Mouse (Mus musculus) hindbrain, postnatal 0 days (tissue): Measurements from ENCODE around the gene Lrrc18. TPM values are rescaled to one million over a fixed set of nuclear protein-coding genes. Genes with fewer than 3 reads are reported as not detected.

Experiments used
- ATAC-seq: fragments of 200-750 bp; cut with Nextera tagmentation; 2 replicates; pipeline ENCODE4 v1.8.0; 2017; ENCODE audit warnings: mild to moderate bottlenecking, moderate TSS enrichment, moderate library complexity
- DNase-seq: peaks from one replicate; pipeline ENCODE4 v3.0.0-alpha.2; 2015; ENCODE audit warnings: low spot score
- H3K27ac ChIP-seq: fragments of 300-500 bp; sonication (generic); 2 replicates; pipeline ENCODE4 v1.5.1; 2014; ENCODE audit warnings: mild to moderate bottlenecking
- H3K27me3 ChIP-seq: fragments of 300-500 bp; sonication (generic); 2 replicates; pipeline ENCODE4 v1.6.1; 2014; ENCODE audit warnings: low read length, mixed read lengths; ENCODE audit not compliant: insufficient read depth
- H3K36me3 ChIP-seq: fragments of 300-500 bp; sonication (generic); 2 replicates; pipeline ENCODE4 v1.6.1; 2014; ENCODE audit warnings: low read length, mixed read lengths; ENCODE audit not compliant: insufficient read depth
- H3K4me1 ChIP-seq: fragments of 300-500 bp; sonication (generic); 2 replicates; pipeline ENCODE4 v1.6.1; 2014; ENCODE audit warnings: antibody characterized with exemption, low read length, mixed read lengths; ENCODE audit not compliant: insufficient read depth
- H3K4me2 ChIP-seq: fragments of 300-500 bp; sonication (generic); 2 replicates; pipeline ENCODE4 v1.6.1; 2014; ENCODE audit warnings: low read depth, mild to moderate bottlenecking, low read length, moderate library complexity, mixed read lengths
- H3K4me3 ChIP-seq: fragments of 300-500 bp; sonication (generic); 2 replicates; pipeline ENCODE4 v1.5.1; 2014; ENCODE audit warnings: low read length
- H3K9ac ChIP-seq: fragments of 300-500 bp; sonication (generic); replicated peaks from 2 replicates; pipeline ENCODE4 v1.6.1; 2014; ENCODE audit warnings: mild to moderate bottlenecking, low read length, moderate library complexity, mixed read lengths
- H3K9me3 ChIP-seq: fragments of 300-500 bp; sonication (generic); 2 replicates; pipeline ENCODE4 v1.6.1; 2016; ENCODE audit warnings: low read length, mixed read lengths
- CTCF ChIP-seq: IDR thresholded peaks from 2 replicates; pipeline ENCODE4 v1.5.1; 2016; ENCODE audit warnings: antibody characterized with exemption, control low read depth, low read depth
- WGBS: fragments of 180-500 bp; shearing (Covaris S2); extraction: QIAGEN DNeasy Blood & Tissue Kit; methylation state at CpG from one replicate; pipeline ENCODE4 v1.1.7; 2014; 5-methylcytosine and 5-hydroxymethylcytosine counted together
- polyA plus RNA-seq: library from polyadenylated mRNA; unstranded; fragments of >200 nt; fragmentation: Nextera tagmentation; extraction: Ambion mirVana; gene quantifications from 2 replicates; pipeline ENCODE4 v1.2.1, GENCODE M21; 2015
- total RNA-seq: library from RNA; depleted of rRNA; stranded (reverse); fragments of >200 nt; gene quantifications from 2 replicates; pipeline ENCODE4 v1.2.3, GENCODE M21; 2014

Lrrc18 gene
- total and polyA plus RNA-seq, 2 experiments from 2014 or later, result 0.61 to 0.63 TPM

DNA sequence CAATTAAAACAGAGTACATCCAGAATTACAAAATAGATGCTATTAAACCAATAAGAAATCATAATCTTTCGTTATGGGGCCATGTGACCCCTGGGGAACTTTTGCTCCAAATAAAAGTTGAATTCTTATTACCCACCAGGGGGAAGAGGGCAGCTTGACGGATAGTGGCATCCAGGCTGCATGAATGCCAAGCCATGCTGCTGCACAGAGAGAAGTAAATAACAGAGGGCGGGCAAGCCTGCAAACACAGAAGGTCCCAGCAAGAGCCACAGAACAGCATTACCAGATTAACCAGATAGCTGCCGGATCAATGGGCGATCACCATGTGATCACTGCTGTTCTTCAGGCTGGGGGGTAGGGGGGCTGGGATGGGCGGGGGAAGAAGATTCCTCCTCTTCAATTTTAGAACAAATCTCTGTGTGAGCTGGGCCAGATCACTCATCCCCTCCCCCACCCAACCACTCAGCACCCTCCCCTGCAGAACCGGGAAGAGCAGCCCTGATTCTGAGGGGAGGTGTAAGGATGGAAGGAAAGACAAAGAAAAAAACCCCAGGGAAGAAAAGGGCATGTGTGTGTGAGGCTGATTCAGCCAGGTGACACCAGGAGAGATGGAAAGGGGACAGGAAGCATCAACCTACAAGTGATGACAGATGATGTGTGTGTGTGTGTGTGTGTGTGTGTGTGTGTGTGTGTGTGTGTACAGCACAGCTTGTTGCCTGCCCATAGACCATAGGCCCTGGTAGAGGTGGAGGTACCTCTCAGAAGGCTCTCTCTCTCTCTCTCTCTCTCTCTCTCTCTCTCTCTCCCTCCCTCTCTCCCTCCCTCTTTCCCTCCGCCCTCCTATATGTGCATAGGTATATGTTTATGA, 9.2 kb downstream of the Lrrc18 start:
- Histone ChIP-seq H3K9me3 (no peaks in the 10 kb centered on the region), H3K27ac (no peak overlapping the region), H3K27me3 (no peaks in the 10 kb centered on the region), H3K36me3 (no peaks in the 10 kb centered on the region), H3K4me2 (no peak overlapping the region), H3K9ac (no peak overlapping the region), H3K4me3 (no peak overlapping the region), H3K4me1 (peaks cover 5% of the 10 kb centered on the region)
- TF ChIP-seq CTCF, result peak; percentile 28
- WGBS, result 22% methylated on average over 8 of the region's 8 CpGs
- ATAC-seq, result peak; percentile 58
- DNase-seq, result peak; percentile 46

DNA sequence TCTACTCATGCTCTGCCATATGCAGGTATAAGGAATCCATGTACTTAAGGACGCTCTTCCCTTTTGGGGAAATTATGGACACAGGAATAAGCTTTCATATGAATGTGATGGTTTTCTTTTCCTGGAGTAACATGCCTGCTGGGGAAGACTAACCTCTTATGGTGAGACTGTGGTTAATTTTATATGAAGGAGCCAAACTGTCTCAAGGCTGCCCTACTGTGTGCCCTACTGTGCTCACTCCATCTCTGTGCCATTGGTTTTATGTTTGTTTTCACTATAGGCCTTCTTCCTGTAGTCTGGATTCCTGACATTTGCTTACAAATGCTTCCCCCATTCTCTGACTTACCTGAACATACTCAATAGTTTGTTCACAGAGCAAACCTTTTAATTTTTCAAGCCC, 13.9 kb downstream of the Lrrc18 start:
- TF ChIP-seq CTCF, result no peak
- Histone ChIP-seq H3K4me1 (no peaks in the 10 kb centered on the region), H3K4me3 (no peak overlapping the region), H3K27ac (no peak overlapping the region), H3K4me2 (no peak overlapping the region), H3K36me3 (no peaks in the 10 kb centered on the region), H3K9me3 (no peaks in the 10 kb centered on the region), H3K9ac (no peak overlapping the region), H3K27me3 (no peaks in the 10 kb centered on the region)
- DNase-seq (no peak), ATAC-seq (no peak)
- 97% methylated on average over 1 of the region's 1 CpGs for WGBS

DNA sequence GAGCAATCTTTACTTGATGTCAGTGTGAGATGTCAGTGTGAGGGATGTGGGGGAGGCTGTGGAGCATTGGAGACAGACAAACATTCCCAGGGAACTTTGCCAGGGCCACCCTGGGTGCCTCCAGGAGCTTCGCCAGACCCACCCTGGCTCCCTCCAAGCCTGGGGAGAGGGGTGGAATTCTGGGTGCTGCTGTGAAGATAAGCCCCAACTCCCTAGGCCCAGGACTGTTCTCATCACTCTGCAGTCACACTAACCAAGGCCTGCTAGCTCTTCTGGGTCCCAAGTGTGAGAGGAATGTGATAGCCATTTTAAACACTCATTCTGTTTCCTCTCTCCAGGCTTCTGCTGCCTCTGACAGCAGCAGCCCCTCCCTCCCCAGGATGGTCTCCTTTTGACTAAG, 16.5 kb downstream of the Lrrc18 start:
- Histone ChIP-seq H3K4me1 (no peaks in the 10 kb centered on the region), H3K27ac (no peak overlapping the region), H3K27me3 (no peaks in the 10 kb centered on the region), H3K36me3 (no peaks in the 10 kb centered on the region), H3K9ac (no peak overlapping the region), H3K4me2 (no peak overlapping the region), H3K9me3 (no peaks in the 10 kb centered on the region), H3K4me3 (no peak overlapping the region)
- no peak for DNase-seq
- 50% methylated on average over 1 of the region's 1 CpGs for WGBS
- ATAC-seq, result no peak
- no peak for TF ChIP-seq CTCF

DNA sequence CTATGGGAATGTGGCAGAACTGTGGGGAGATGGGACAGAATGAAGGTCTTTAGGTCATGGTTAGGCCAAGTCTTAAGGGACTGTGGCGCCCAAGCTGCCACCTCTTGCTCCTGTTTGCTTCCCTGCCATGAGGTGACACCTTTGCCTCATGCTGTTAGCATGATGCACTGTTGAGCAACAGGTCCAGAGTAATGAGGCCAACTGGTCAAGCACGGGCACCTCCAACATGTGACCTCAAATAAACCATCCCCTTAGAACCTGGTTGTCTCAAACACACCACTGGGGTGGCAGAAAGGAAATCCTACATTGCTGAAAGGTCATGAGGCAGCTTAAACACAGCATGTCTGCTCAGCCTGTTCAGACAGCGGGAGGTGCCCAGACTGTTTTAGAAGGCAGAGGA, 27.9 kb downstream of the Lrrc18 start:
- no peak for ATAC-seq
- 83% methylated on average over 3 of the region's 3 CpGs for WGBS

DNA sequence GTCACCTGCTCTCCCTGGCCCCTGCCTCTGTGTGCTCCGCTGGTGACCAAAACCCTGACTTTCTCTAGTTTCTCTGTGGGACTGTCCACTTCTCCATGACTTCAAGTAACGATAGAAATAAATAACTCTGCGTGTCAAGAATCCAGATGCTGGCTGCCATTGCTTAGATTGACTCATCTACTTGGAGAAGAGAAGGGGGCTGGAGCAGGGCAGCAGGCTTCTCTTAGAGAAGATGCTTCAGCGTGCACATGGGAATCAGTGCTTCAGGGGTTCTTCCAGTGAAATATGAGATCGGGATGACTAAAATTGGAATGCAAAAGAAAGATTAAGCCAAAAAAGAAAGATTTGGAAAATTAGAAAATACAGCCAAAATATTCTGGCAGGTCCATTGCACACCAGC, 28.4 kb downstream of the Lrrc18 start:
- DNase-seq (no peak), ATAC-seq (no peak)
- Histone ChIP-seq H3K9ac (no peak overlapping the region), H3K4me1 (no peaks in the 10 kb centered on the region), H3K9me3 (no peaks in the 10 kb centered on the region), H3K4me2 (no peak overlapping the region), H3K36me3 (no peaks in the 10 kb centered on the region), H3K4me3 (no peak overlapping the region), H3K27me3 (no peaks in the 10 kb centered on the region), H3K27ac (no peak overlapping the region)
- WGBS, result 61% methylated on average over 5 of the region's 5 CpGs
- TF ChIP-seq CTCF, result no peak

More for the DNA sequence above, 27.9 kb downstream of the Lrrc18 start:
- H3K4me2 ChIP-seq, result no peak overlapping the region
- no peaks in the 10 kb centered on the region for H3K27me3 ChIP-seq
- no peak overlapping the region for H3K9ac ChIP-seq
- no peak overlapping the region for H3K4me3 ChIP-seq
- H3K36me3 ChIP-seq, result no peaks in the 10 kb centered on the region
- H3K4me1 ChIP-seq, result no peaks in the 10 kb centered on the region
- TF ChIP-seq CTCF, result no peak
- H3K27ac ChIP-seq, result no peak overlapping the region
- no peak for DNase-seq
- H3K9me3 ChIP-seq, result no peaks in the 10 kb centered on the region

DNA sequence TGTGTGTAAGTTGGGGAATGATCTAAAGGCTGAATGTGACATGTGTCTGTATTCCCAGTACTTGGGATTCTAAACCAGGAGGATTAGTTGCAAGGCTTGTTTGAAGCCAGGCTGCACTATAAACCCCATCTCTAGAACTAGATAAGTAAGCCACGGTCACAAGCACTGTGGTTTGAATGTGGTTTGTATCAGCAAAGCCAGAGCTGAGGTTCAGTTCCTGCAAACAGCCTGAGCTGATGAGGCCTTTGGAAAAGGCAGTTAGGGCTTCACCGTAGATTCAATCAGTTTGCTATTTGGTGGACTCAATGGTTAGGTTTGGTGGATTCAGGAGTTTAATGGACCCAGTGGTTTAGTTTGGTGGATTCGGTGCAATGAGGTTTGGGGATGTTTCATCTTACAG, 39.7 kb downstream of the Lrrc18 start:
- Histone ChIP-seq H3K36me3 (no peaks in the 10 kb centered on the region), H3K4me2 (no peak overlapping the region), H3K27me3 (no peaks in the 10 kb centered on the region), H3K27ac (no peak overlapping the region), H3K4me3 (no peak overlapping the region), H3K4me1 (no peaks in the 10 kb centered on the region), H3K9ac (no peak overlapping the region), H3K9me3 (no peaks in the 10 kb centered on the region)
- TF ChIP-seq CTCF, result no peak
- 91% methylated on average over 3 of the region's 3 CpGs for WGBS
- no peak for DNase-seq
- ATAC-seq, result no peak

DNA sequence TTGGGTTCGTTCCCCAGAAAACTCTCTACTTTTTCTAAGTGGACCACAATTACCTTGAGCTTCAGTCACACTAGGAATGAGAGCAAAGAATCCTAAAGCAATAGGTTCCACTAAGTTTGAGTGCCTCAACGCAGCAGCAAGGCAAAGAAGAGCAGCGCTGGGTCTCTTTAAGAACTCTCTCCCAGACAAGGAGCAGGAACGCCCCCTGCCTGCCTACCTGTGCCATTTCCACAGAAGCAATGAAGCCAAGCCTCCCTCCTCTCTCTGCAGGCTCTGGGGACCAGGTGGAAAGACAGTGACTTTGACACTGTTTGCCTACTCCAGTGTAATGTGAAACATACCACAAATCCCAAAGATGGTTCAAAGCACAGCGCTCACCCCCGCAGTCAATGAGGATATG, 42.2 kb downstream of the Lrrc18 start:
- TF ChIP-seq CTCF, result peak; percentile 79
- DNase-seq (peak; percentile 74), ATAC-seq (peak; percentile 45; the same call in 1 of the 2 replicates)
- Histone ChIP-seq H3K4me1 (no peaks in the 10 kb centered on the region), H3K4me2 (no peak overlapping the region), H3K36me3 (no peaks in the 10 kb centered on the region), H3K9me3 (no peaks in the 10 kb centered on the region), H3K9ac (no peak overlapping the region), H3K27ac (no peak overlapping the region), H3K4me3 (no peak overlapping the region), H3K27me3 (no peaks in the 10 kb centered on the region)
- WGBS, result 47% methylated on average over 6 of the region's 6 CpGs
